Mouse (Mus musculus): ENCODE data around the gene Tgfa.
A peak's percentile ranks its signal among the peaks of the same experiment; 100 is the strongest.

Tgfa gene

DNA sequence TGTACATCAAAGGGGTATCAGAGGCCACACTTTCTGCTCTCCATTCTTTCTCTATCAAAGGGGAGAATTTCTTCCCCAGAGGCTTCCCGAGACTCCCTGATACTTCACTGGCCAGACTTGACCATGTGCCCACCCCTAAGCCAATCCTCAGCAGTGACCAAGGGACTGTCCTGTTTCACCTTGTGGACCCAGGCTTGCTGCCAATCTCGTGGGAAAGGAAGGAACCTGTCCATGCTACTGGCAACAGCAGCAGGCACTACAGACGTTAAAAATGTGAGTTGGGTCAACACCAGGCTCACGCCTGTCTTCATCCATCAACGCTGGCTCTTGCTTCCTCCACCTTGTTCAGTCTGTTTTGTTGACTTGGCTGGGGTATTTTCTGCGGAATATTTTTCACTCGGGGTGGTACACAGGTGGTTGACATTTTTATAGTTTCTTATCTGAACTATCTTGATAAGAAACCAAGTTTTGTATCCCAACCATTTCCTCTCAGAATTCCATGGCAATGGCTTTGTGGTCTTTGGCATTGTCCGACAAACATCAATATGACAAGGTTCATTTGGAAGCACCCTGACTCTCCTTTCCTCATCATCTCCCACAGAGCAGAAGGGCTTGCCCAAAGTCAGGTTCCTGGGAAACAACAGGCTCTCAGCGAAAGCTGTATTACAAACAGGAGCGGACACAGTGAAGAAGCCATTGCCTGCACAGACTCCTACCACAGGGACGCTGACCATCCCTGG is 6.1 kb upstream of the Tgfa start:
- DNase-seq: no peak

DNA sequence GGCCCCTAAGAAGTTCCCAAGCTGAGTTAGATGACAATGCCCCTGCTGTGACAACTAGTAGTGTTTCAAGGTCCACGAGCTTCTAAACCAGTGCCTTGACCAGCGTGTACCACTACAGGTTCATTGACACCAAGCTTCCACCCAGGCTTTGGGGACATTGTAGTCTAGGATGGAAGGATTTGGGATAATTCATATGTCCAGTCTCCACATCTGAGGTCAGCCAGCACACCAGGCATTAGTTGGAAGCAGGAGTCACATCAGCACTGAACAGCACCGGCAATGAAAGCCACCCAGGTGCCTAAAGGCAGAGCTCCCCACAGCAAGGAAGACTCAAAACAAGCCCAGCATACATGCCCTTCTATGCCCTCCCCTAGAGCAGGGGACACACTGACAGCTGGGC is 4.4 kb upstream of the Tgfa start:
- no peak for DNase-seq

DNA sequence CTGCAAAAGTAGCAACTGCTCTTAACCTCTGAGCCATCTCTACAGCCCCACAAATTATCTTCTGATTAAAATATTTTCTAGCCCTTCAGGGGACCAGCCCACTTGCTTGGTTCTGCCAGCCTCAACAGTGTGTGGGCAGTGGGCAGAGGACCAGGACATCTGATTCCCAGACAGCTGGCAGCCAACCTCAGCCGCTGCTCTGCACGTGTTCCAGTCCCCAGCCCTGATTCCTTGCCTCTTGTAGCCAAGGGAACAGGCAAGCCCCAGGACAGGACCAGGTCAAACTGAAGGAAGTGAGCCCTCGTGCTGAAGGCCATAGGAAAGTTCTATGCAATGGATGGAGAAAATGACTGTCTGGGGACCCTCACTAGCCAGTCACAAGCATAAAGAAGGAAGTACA is 2.0 kb upstream of the Tgfa start:
- DNase-seq: no peak

DNA sequence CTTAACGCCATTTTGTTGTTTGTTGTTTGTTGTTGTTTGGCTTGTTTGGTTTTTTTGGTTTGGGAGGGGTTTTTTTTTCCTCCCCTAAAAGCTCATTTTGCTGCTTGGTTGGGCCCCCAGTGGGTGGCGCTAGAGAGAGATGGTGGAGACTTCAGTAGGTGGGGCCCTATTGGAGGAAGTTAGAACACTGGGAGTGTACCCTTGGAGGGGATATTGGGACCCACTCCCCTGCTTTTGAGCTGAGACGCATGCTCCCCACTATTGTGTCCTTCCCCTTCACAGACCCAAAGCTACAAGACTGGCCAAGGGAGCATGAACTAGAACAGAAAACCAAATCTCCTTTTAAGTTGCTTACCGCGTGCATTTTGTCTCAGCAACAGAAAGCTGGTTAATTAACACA is 1.1 kb upstream of the Tgfa start:
- peak; percentile 62 for DNase-seq

DNA sequence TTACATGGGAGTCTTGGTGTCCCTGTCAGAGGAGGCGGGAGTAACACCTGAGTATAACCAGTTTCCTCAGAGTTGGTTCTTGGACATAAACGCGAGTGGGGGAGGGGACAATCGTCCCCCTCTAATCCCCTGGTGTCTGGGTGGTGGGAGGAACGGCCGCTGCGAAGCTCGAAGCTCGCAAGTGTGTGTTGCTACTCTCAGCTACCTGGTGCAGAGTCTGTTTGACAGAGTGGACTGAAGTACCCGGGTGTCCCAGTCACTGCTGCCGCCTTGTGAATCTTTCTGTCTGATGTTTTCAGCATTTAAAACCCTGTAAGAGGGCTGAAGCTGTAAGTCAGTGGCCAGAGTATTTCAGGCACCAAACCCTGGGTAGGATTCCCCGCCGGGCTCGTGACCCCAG is 1.0 kb downstream of the Tgfa start:
- no peak for DNase-seq

DNA sequence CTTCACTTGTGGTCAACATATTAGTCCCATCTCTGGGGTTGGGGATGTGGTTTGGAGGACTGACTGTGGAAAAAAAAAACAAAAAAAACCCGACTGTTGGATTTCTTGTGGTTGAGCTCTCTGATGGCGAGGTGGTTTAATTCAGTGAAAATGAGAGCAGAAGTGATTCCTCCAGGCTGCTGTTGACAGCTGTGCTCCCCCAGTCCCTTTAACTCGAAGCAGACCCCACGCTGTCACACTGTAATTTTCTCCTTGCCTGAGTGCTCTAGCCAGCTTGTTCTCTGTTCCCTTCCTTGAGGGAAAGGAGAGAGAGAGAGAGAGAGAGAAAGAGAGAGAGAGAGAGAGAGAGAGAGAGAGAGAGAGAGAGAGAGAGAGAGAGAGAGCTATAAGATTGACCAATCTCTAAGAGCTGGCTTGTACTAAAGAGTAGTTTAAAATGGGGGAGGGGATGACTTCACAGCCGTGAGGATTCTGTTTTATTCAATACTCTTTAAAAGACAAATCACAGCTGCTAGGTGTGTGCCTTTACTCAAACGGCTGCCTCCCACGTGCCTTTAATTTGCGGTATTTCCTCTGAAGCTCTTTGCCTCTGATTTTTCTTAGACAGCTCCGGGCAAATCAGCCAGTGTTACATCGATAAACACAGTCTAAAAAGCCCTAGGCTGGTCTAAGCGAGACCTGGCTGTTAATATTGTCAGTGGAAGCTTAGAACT is 2.3 kb downstream of the Tgfa start:
- no peak for DNase-seq

DNA sequence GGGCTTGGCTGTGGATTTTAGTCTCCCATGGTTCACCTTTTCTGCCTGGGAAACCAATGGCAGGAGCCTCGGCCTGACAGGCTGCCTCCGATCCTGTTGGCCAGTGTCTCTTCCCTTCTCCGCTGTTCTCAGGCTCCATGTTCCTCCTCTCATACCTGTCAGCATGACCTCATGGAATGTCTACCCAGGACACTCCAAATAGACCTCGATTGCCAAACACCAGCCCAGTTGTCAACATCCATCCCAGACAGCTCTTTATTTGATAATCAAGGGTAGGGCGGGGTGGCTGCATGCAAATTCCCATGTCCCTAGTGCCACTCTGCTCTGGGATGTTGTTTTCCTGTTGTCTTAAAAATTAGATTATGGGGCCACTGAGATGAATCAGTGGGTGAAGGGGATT is 5.9 kb downstream of the Tgfa start:
- no peak for DNase-seq

DNA sequence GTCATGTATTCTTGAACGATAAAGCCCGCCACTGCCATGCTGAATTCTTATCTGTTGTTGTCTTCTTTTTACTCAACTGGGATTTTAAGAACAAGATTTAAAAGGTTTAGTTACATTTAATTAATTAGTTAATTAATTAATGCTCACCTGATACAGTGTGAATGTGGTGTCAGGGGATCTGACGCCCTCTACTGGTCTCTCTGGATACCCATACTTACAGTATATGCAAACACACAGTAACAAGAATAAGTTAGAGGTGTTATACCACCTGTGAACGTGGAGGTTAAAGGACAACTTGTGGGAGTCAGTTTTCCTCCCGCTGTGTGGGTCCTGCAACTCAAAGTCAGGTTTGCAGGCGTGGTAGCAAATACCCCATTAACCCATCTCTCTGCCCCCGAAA is 8.1 kb downstream of the Tgfa start:
- DNase-seq: no peak

DNA sequence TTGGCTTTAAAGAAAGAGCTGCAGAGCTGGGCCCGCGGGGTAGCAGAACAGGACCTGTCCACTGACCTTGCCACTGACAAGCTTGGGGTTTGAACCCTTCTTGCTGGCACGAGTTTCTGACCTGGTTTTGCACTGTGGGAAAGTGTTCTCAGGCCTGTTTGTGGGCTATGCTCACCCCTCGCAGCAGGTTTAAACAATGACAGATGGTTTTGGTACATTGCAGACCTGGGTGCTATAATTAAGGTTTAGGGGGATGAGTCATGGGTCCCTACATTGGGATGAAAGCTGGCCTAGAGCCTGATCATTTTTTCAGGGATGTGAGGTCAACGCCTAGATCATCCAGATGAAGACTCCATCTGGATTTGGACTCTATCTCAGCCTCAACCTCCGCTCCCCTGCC is 11.0 kb downstream of the Tgfa start:
- no peak for DNase-seq

DNA sequence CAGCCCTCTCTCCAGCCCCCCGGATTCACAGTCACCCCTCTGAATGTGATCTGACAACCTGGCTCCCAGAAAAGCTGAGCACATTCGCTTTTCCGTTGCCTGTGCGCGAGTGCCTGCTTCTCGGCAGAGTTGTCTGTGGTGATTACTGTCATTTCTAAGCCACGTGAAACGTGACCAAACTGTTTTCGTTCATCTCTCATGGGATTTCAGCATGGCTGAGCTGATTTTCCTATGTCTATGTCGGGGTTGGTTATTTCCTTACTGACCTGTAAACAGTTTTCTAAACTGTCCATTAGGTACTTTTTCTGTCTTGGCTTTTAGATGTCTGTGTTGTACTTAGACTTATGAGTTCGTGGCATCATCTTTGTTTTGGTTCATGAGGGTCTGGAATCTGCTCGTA is 12.0 kb downstream of the Tgfa start:
- no peak for DNase-seq

DNA sequence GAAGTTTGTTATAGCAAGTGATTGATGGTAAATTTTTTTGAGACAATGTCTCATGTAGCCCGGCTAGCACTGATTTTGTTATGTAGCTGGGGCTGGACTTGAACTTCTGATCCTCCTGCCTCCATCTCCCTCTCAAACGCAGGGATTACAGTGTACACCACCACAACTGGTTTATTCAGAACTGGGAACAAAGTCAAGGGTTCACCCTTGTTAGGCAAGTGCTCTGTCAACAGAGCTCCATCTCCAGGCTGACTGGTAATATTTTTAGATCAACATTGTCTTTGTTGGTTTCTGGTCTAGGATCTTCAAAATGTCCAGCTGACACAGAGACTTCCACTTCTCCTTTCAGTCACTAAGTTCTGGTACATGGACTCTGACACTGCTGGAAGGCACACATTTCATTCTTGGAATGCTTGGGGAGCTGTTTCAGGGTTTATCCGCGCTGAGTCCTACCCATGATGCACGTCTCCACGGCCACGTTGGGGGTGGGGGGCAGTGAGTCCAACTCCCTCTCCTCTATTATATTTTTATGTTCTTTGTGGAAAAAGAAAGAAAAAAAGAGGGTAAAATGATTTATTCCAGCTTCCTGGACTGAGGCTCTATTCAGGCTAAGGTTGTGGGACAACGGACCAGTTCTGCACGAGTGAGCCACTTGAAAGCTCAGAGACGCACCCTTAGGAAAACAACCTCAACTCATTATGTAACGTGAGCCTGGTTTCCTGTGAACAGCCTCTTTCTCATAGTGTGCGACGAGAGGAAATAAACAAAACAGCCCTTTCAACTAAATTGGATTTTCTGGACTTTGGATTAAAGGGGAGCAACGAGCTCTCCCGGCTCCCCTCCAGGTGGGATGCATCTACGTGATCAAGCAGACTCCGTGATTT is 14.4 kb downstream of the Tgfa start:
- DNase-seq: no peak

DNA sequence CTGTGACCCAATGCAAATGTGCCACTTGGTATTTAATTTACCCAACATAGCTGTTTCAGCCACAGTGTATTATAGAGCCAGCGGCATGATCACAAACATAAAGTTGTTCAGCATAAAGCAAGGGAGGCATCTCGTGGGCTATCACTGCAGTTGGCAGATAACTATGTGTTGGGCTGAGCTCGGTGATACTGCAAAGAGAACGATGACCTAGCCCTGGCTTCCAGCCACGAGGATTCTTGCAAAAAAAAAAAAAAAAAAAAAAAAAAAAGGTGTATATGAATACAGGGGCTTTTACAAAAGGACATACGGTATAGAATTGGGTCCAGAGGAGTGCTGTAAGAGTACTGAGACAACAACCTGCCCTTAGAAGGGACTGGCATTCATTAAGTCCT is 15.0 kb downstream of the Tgfa start:
- DNase-seq: no peak

DNA sequence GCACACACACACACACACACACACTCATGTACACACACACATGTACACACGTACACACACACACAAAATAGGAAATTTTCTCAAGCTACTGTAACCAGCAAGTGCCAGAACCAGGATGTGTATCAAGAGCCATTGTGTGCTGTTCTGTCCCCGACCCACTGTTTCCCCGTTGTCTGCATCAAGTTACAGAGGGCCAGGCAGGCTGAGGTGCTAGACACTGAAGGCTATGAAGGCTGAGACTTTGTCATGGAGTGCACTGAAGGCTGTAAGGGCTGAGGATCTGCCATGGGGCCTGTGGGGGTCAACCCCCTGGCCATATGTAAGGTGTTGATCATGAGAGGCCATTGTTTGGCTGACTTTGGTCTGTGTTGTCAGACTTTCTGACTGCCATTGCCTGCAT is 15.6 kb downstream of the Tgfa start:
- DNase-seq: no peak

DNA sequence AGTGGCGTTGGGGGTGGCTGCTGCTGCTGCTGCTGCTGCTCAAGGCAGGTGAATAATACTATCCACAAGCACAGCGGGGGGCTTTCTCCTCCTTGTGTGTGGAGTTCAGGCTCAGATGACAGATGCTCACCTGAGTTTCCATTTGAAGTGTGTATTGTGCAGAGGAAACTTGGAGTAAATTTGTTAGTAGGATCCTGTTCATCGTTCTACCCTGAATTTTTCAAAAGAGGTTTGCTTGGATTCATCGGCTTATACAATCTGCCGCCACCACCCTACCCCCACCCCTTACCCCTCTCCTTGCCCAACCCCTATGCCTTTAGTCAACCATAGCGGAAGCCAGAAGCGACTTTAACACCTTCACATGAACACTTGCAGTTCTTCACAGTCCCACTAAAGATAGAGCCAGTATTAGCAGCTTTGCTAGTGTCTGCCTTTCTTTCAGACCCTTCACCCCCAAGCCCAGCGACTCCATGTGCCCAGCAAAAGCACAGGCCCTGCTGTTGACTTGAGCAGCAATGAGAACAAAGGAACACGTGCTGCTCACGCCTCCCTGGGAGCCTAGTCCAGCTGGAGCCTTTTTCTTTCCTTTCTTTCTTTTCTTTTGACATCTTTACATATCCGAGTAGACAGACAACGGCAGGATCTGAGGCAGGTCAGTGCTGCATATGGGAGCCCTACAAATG is 16.2 kb downstream of the Tgfa start:
- no peak for DNase-seq

DNA sequence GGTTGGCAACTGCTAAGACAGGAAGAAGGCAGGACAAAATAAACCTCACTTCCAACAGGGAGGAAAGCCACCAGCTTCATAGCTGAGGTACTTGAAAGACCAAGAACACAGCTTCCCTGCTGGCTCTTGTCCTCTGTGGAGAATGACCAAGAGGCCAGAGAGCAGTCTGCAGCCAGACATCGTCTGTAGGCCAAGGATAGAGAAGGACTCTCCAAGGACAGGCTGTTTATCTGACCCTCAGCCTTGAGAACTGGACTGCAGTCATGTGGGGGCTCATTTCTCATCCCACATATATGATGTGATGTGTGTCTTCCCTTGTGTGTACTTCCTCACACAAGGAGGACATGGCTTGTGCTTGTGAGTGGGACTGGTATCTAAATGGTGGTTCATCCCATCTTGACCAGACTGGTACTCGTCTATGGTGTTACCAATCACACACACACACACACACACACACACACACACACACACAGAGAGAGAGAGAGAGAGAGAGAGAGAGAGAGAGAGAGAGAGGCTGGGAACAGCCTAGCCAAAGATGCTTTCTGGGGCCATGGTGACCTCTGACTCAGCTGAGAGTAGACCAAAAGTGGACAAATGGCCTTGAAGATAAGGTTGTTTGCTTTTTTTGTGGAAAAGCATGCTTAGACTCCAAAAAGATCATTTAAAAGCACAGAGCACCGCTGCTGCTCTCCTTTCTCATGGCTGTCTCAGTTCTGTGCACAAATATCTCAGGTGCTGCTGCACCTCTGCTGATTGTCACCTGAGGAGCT is 18.0 kb downstream of the Tgfa start:
- no peak for DNase-seq

DNA sequence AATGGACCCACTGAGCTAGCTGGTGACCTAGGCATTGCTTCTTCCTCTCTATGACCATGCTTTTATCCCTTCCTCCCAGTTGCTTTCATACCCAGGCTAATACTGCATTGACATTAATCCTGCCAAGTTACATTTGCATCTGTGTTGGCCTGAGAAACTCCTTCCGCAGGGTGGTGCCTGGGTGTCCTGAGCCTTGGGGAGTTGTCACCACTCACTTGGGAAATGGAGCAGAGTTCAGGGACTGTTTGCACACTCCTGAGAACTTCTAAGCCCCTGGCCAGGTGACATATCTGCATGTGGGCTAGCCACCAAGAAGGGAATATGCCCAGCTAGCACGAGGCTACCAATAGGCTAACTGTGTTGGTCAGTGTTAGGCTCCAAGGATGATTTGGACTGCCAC is 23.0 kb downstream of the Tgfa start:
- no peak for DNase-seq

DNA sequence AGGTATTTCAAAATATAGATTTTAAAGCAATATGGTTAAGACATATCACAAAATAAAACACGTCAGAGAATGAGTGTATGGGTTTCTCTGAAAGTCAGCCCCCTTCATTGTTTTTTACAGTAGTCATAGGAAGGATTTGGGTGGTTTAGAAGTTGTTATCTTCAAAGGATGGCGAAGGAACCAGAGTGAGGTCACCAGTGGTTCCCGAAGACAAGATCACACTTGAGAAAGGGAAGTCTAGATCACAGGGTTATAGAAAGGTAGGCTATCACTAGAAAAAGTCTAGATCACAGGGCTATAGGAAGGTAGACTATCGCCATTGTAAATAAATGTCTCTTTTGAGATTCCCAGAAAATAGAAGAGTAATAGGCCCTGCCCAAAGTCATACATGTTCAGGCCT is 23.7 kb downstream of the Tgfa start:
- DNase-seq: no peak

DNA sequence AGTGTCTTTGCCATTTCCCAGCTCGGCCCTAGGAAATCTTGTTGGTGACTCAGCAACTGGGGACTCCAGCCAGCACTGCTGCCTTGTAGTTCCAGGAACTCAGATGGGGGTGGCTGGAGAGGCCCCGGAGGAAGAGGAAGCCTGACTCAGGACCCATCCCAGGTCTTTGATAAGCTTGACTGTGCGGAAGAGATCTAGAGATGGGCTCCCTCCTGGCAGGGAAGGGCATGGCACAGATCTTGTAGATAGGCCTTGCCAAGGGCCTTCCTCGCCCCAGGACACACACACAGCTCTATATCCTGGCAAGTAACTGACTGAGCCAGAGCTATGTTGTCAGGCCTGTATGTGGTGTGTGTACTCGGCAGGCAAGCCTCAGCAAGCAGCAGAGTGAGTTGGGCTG is 24.5 kb downstream of the Tgfa start:
- peak; percentile 12 for DNase-seq

DNA sequence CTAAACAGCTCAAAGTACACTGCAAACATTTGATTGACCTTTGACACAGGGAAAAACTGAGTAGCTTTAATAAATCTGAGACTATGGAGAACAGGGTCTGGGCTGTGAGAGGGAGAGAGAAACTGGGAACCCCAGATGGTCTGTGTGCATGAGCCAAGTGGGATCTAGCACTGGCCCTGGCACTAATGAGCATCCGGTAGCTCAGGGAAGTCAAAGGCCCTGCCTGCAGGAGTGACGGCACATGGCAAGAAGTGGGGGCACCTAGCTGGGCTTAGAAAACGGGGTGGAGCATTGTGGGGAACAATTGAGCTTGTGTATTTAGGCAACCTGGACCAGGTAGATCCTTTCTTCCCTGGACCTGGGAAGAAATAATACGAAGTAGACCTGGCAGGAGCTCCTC is 25.1 kb downstream of the Tgfa start:
- DNase-seq: no peak

DNA sequence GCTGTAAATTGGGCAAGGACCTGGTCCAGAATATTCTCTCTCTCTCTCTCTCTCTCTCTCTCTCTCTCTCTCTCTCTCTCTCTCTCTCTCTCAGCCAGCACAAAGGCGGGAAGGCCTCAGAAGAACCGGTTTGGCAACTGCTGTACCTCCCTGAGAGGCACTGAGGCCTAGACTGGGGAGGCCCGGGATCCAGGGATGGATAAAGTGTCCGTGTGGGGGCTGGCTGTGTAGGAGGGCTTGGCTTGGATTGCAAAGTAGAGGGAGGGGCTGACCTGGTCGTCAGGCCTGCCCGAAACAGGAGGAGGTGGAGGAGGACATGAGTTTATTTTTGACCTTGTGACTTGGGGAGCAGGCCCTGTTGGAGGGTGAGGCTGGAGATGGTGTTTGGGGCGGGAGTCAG is 27.4 kb downstream of the Tgfa start:
- no peak for DNase-seq

DNA sequence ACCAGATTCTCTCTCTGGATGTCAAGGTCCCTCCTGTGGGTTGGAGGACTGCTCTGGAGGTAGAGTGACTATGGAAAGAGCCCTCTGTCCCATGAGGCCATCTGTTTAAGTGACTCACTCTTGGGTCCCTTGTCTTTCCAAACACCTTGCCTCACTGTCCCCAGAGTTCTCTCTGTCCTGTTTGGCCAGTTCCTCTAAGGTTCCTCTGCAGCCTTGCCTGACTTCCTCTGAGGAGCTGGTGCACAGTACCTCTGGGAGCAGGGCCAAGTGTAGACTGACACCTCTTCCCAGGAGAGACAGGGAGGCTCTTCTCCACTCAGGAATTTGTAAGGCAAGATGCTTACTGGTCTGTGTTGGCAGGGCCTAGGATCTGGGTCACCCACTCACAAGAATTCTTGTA is 30.6 kb downstream of the Tgfa start:
- DNase-seq: no peak

DNA sequence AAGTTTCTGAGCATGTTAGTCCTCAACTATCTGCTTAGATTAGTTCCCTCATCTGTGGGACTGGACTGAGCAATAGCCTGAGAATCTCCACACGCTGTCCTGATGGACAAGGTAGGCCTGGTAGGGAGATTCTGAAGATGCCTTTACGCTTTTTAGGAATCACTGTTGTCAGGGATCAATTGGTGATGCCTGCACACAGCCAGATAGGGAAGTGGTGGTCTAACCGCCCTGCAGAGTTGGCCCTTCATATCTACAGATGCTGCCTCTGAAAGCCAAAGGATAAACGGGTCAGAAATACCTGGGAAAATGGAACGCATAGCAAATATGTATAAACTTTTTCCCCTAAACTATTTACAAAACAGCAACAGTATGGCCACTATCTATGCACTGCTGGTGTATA is 37.3 kb downstream of the Tgfa start:
- no peak for DNase-seq

All from lung, postnatal 10 days (tissue).